Mouse (Mus musculus): Measurements from ENCODE around the gene Ccno.
"Not testable (repeated sequence)": the region's sequence is repeated elsewhere in the genome, so short reads cannot be mapped to it uniquely, and the experiment has no call there.

Ccno gene

DNA sequence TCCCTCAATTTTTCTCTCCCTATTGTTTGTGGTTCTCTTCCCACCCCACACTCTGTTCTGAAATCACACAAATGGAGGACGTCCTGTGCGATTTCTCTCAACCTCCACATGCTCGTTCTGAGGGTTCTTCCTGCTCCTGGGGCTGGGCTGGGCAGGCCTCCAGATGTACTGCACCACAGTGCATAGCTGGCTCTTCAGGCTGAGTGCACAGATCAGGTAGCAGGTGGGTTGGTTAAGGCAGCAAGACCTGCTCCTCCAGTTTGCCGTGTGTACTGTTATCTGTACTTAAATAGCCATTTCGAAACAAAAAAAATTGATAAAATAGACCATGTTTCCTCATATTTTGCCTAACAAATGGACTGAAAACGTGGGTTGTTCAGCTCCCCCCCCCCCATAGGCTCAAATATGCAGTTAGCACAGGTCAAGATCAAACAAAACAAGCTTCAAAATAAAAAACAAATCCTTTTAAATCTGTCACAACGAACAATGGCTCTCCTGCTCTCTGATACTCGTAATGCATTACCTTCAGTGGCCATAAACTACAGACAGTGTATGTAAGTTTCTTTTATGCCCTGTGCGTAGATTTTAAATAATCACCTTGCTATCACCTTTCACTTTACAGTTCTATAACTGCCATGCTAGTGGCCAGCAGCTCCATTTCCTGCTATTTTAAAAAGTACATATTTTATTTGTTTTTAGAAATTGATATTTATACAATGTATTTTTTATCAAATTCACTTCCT is 13.1 kb downstream of the Ccno start:
- peak; percentile 65 to 87 for DNase-seq

DNA sequence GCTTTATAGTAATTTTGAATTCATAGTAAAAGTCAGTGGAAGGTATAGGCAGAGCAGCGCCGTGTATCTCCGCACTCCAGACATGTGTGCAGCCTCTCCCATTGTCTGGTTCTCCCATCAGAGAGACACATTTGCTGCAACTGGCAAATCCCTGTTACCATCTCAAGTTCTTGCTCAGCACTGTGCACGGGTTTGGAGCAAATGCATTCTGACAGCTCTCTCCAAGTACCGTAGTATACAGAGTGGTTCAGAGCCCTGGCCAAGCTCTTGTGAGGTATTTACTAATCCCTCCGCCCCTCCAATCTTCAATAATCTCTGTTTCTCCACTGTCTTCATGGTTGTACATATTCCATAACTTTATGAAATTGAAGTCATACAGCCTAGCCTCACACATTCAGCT is 25.1 kb downstream of the Ccno start:
- no peak for DNase-seq

DNA sequence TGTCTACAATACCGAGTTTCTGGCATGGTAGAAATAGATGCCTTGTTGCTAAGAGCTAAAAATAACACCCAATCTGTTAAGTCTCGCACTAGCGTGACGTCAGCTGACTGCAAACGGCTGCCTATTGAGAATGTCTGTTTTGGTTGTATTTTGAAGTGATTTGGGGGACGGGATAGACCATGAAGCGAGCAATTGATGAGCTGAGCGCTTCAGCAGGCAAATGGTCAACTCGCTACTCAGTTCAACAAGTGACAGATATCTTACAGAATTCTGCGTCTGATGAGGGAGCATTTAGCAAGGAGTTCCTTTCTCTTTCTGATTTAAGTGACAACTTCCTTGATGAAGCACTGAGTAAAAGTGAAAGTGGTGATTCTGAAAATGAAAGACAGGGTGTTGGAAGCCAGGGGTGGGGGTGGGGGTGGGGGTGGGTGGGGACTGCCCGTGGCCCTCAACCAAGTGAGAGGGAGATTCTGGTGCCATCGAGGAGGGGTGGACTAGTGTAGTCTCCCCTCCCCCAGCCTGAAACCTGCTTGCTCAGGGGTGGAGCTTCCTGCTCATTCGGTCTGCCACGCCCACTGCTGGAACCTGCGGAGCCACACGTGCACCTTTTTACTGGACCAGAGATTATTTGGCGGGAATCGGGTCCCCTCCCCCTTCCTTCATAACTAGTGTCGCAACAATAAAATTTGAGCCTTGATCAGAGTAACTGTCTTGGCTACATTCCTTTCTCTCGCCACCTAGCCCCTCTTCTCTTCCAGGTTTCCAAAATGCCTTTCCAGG is 25.8 kb downstream of the Ccno start:
- DNase-seq = not testable (repeated sequence)

DNA sequence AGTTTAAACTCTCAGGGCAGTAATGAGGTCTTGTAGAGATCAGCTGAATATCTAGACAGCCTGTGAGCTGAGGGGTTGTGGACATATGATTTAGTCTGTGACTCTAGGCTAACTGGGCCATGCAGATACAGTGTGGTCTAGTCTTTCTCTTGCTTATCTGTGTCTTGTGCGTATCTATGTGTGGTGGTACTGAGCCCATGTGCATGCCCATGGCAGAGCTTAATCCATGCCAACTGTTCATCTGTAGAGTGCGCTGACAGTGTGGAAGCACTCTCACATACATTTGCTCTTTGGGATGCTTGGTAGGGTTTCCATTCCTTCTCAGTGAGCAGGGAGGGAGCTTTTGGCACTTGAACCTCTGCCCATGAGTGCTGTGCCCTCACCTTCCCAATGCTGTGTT is 33.9 kb downstream of the Ccno start:
- no peak for DNase-seq

DNA sequence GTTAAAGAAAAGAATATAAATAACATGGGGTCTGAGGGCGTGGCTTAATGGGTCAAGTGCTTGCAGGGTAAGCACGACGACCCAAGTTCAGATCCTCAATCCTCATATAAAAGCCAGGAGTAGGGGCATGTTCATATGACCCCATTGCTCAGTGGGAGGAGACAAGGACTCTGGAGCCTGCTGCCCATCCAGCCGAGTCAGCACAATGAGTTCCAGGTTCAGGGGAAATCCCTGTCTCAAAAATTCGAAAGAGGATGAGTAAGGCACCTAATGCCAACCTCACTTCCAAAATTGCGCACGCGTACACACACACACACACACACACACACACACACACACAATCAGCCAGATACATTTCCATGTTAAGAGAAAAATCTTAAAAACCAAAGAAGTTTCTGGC is 34.9 kb downstream of the Ccno start:
- no peak for DNase-seq

DNA sequence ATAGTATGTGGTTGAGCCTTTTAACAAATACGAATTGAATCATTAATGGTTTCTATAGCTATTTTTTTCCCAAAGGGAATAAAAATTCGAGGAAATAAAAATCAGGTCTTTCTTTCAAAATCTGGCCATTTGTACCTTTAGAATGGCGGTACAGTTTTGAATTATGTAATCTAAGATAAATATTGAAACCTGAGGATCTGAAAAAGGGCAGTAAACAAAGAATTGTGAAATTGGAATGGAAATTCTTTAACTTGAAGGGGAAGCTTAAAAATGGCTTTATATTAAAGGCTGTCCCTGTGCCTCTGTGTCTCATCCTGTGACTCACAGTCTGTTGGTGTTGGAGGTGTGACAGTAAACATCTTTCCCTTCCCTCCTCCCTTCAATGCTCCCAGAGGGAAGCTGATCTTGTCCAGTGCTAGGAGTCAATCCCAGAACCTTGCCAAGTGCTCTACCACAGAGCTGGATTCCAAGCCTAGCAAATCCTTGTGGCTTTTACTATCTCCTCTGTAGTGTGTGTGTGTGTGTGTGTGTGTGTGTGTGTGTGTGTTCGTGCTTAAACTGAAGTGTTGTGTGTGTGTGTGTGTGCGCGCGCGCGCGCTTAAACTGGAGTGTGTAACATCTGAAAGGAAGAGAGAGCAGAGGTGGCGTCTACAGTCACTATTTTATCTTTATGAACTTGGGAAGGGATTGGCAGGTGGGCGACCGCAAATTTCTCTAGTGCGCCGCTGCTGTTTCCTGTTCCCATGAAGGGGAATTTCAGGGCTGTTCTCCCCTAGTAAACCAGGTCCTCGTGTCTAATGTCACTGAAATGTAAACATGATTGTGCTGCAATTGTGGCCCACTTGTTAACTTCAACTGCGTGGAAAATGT is 35.9 kb downstream of the Ccno start:
- no peak for DNase-seq

DNA sequence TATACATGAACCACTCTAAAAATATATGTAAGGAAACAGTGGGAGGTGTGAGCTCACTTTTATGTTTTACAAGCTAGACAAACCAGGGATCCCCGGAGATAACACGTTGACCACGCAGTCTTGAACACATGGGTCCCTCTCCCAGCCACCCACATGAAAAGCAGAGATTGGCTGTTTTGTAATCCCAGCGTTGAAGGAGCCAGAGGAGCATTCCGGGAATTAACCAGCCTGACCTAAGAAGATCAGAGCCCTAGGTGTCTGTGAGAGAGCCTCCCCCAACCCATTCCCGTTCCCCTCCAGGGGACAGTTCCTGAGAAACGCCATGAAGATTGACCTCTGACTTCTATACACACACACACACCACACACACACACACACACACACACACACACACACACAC is 43.7 kb downstream of the Ccno start:
- no peak for DNase-seq

DNA sequence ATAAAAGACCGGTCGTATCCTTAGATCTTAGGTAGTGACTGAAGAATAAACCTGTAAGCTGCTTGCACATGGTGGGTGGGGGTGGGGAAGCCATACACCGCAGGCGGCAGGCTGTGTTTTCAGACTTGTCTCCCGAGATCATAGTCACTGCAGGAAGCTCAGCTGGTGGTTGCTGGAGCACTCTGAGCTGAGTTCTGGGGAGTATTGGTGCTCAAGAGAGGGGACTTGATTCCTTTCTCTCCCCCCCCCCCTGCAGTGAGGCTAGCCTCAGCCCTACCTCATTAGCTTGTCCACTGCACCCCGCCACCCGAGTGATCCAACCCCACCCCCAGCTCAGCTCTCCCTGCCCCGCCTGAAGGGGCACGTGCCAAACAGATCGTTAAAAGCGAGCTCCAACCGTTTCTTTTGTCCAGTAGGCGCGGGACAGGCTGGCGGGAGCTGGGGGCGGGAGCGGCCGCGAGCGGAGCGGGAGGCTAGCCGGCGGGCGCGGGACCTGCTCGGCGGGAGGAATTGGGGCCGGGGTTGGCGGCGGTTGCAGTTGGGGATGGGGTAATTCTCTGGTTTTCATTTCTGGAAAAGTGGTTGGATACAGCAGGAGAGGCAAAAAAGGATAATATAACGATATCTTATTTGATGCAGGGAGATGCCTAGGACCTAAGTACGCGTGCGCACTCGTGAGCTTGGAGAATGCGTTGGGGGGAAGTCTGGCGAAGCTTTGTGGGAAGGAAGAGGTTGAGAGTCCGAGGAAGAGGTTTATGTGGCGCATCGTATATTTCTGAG is 44.4 kb downstream of the Ccno start:
- peak; percentile 25 to 39 for DNase-seq

DNA sequence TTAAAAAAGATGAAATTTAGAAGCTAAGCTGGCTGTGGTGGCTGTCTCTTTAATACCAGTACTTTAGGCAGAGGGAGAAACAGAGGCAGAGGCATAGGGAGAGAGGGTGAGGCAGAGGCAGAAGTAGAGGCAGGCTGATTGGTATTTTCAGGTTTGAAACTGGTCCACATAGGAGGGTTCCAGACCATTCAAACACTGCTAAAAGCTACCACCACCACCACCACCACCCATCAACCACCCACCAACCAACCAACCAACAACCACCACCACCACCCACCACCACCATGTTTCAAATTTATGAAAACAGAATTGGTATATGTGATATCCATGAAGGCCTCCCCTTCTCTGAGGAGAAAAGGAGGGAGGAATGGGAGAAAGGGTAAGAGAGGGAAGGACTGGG is 45.2 kb downstream of the Ccno start:
- DNase-seq = no peak

DNA sequence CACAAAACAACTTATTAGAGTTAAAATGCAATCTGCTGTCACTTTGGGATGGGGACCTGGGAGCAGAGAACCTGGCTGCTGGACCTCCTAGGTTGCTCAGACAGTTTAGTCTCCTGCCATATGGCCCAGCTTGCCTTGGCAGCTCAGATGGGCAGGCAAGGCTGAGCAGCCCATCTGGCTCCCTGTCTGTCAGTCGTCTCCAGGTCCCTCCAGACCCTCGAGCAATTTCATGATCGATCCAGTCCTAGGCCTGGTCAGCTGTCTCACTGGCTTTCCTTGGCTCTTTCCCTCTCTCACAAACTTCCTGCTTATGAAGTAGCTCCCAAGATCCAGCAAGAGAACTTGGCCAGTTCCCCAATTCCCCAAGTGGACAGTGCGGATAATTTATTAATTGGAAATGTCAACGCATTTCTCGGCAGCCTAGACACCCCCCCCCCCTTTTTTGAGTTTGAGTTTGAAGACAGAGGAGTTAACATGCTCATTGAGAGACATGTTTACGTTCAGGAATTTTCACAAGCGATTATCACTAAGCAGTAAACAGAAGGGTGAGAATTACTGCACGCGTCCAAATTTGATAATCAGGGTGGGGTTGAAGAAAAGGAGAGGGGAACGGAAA is 46.8 kb downstream of the Ccno start:
- DNase-seq = no peak

DNA sequence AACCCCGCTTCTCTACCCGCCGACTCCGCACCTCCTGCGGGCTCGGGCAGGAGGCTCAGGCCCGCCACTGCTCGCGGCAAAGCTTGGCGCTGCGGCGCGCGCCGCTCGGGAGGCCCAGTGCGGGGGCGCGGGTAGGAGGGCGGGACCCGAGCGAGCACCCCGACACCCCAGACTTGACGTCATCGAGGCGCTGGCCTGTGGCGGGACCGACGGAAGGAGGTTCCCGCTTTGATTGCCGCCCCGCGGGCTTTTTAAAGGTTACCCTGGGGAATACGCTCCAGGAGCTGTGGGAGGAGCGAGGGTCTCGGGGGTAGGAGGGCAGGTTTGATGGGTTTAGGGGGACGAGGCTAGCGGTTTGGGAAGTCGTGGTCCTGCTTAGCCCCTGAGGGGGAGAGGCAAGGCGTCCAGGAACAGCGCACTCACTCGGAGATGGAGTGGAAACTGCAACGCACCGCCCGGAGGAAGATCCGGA is 47.4 kb downstream of the Ccno start, which contains the start of gene Cdc20b:
TSS of gene Cdc20b (plus strand) at position 162 of the 472 bp plus-strand sequence.
- DNase-seq = peak; percentile 63 to 67

DNA sequence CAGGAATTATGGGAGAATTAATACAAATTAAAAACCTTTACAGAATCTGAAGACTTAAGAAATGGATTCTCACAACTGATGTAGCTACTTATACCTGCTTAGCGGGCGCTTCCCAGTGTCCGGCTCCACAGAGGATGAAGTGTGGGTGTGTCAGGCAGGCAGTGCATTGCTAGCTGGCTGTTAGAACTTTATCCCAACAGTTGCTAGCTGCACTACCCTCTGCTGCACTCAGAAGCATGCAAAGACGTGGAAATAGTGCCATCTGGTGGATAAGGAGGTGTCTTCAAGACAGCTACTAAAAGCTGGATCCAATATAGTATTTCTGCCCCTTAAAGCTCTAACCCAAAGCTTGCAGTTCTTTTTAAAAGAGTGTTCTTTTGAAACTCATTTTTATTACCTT is 48.2 kb downstream of the Ccno start:
- peak; percentile 45 to 82 for DNase-seq
